Mouse (Mus musculus): Measurements from ENCODE around the gene Cbx1. TPM values are rescaled to one million over a fixed set of nuclear protein-coding genes. Genes with fewer than 3 reads are reported as not detected.

Cbx1 gene
- total RNA-seq (2015) (37.7 and 39.2 TPM in 2 replicates), total RNA-seq (2017) (60.2 and 60.5 TPM in 2 replicates)

- peak; percentile 92 for ATAC-seq (ENCODE audit: poor library complexity, severe bottlenecking)
Measured at GRCm38 (mm10) chr11:96788871-96789795, at the start of gene Cbx1. Cbx1 (plus strand) TSS chr11:96789127.

GRCm38 (mm10) chr11:96740796-96741195 lies 48.1 kb upstream of the Cbx1 start:
- no peak for ATAC-seq (ENCODE audit: poor library complexity, severe bottlenecking)

- ATAC-seq (ENCODE audit: poor library complexity, severe bottlenecking), result no peak
Measured at GRCm38 (mm10) chr11:96741995-96742394, 46.9 kb upstream of the Cbx1 start.

GRCm38 (mm10) chr11:96743000-96743399 lies 45.9 kb upstream of the Cbx1 start:
- ATAC-seq (ENCODE audit: poor library complexity, severe bottlenecking), result no peak

- ATAC-seq (ENCODE audit: poor library complexity, severe bottlenecking), result no peak
Measured at GRCm38 (mm10) chr11:96743891-96744290, 45.0 kb upstream of the Cbx1 start.

- no peak for ATAC-seq (ENCODE audit: poor library complexity, severe bottlenecking)
Measured at GRCm38 (mm10) chr11:96746648-96747047, 42.3 kb upstream of the Cbx1 start.

GRCm38 (mm10) chr11:96747555-96747954 lies 41.4 kb upstream of the Cbx1 start:
- ATAC-seq (ENCODE audit: poor library complexity, severe bottlenecking), result no peak

GRCm38 (mm10) chr11:96755298-96755697 lies 33.6 kb upstream of the Cbx1 start:
- no peak for ATAC-seq (ENCODE audit: poor library complexity, severe bottlenecking)

GRCm38 (mm10) chr11:96757421-96757820 lies 31.5 kb upstream of the Cbx1 start:
- no peak for ATAC-seq (ENCODE audit: poor library complexity, severe bottlenecking)

- ATAC-seq (ENCODE audit: poor library complexity, severe bottlenecking), result no peak
Measured at GRCm38 (mm10) chr11:96758402-96758801, 30.5 kb upstream of the Cbx1 start.

GRCm38 (mm10) chr11:96760042-96760441 lies 28.9 kb upstream of the Cbx1 start:
- peak; percentile 94 for ATAC-seq (ENCODE audit: poor library complexity, severe bottlenecking)

GRCm38 (mm10) chr11:96761984-96762383 lies 26.9 kb upstream of the Cbx1 start:
- ATAC-seq (ENCODE audit: poor library complexity, severe bottlenecking), result no peak

- no peak for ATAC-seq (ENCODE audit: poor library complexity, severe bottlenecking)
Measured at GRCm38 (mm10) chr11:96762742-96763470, 26.0 kb upstream of the Cbx1 start.

- no peak for ATAC-seq (ENCODE audit: poor library complexity, severe bottlenecking)
Measured at GRCm38 (mm10) chr11:96764511-96765350, 24.2 kb upstream of the Cbx1 start.

GRCm38 (mm10) chr11:96765645-96766044 lies 23.3 kb upstream of the Cbx1 start:
- peak; percentile 97 for ATAC-seq (ENCODE audit: poor library complexity, severe bottlenecking)

- ATAC-seq (ENCODE audit: poor library complexity, severe bottlenecking), result no peak
Measured at GRCm38 (mm10) chr11:96766555-96766954, 22.4 kb upstream of the Cbx1 start.

GRCm38 (mm10) chr11:96767096-96767495 lies 21.8 kb upstream of the Cbx1 start:
- ATAC-seq (ENCODE audit: poor library complexity, severe bottlenecking), result no peak

GRCm38 (mm10) chr11:96768240-96768639 lies 20.7 kb upstream of the Cbx1 start:
- ATAC-seq (ENCODE audit: poor library complexity, severe bottlenecking), result no peak

- ATAC-seq (ENCODE audit: poor library complexity, severe bottlenecking), result no peak
Measured at GRCm38 (mm10) chr11:96771274-96771975, 17.5 kb upstream of the Cbx1 start.

GRCm38 (mm10) chr11:96772413-96772812 lies 16.5 kb upstream of the Cbx1 start:
- no peak for ATAC-seq (ENCODE audit: poor library complexity, severe bottlenecking)
